Mouse (Mus musculus) liver, embryonic 16.5 days (tissue): Measurements from ENCODE around the gene Pip5k1a. TPM values are rescaled to one million over a fixed set of nuclear protein-coding genes. Genes with fewer than 3 reads are reported as not detected.
A peak's percentile ranks its signal among the peaks of the same experiment; 100 is the strongest.
"Not testable (repeated sequence)": the region's sequence is repeated elsewhere in the genome, so short reads cannot be mapped to it uniquely, and the experiment has no call there.

Experiments
- ATAC-seq: fragments of 200-750 bp; cut with Nextera tagmentation; 2 replicates; pipeline ENCODE4 v1.8.0; 2017; ENCODE audit warnings: low read depth, mild to moderate bottlenecking, moderate number of reproducible peaks, moderate library complexity
- H3K27ac ChIP-seq: fragments of 300-500 bp; sonication (generic); 2 replicates; pipeline ENCODE4 v1.5.1; 2014; ENCODE audit warnings: mild to moderate bottlenecking, low read length
- H3K27me3 ChIP-seq: fragments of 300-500 bp; sonication (generic); 2 replicates; pipeline ENCODE4 v1.6.1; 2014; ENCODE audit warnings: low read depth, low read length, mixed read lengths; ENCODE audit not compliant: control insufficient read depth, insufficient read depth
- H3K36me3 ChIP-seq: fragments of 300-500 bp; sonication (generic); 2 replicates; pipeline ENCODE4 v1.6.1; 2014; ENCODE audit warnings: mild to moderate bottlenecking; ENCODE audit not compliant: control insufficient read depth, insufficient read depth
- H3K4me1 ChIP-seq: fragments of 300-500 bp; sonication (generic); 2 replicates; pipeline ENCODE4 v1.6.1; 2014; ENCODE audit warnings: low read depth, low read length, mixed read lengths; ENCODE audit not compliant: control insufficient read depth
- H3K4me2 ChIP-seq: fragments of 300-500 bp; sonication (generic); 2 replicates; pipeline ENCODE4 v1.6.1; 2014; ENCODE audit warnings: low read depth, low read length, mixed read lengths
- H3K4me3 ChIP-seq: fragments of 300-500 bp; sonication (generic); 2 replicates; pipeline ENCODE4 v1.5.1; 2014; ENCODE audit warnings: low read depth, mild to moderate bottlenecking, low read length
- H3K9ac ChIP-seq: fragments of 300-500 bp; sonication (generic); 2 replicates; pipeline ENCODE4 v1.6.1; 2014; ENCODE audit warnings: low read depth, low read length
- H3K9me3 ChIP-seq: fragments of 300-500 bp; sonication (generic); replicated peaks from 2 replicates; pipeline ENCODE4 v1.6.1; 2016; ENCODE audit warnings: low read length; ENCODE audit not compliant: control insufficient read depth
- WGBS: fragments of 180-500 bp; shearing (Covaris S2); extraction: QIAGEN DNeasy Blood & Tissue Kit; methylation state at CpG from one replicate; pipeline ENCODE4 v1.1.7; 2014; ENCODE audit not compliant: insufficient replicate concordance; 5-methylcytosine and 5-hydroxymethylcytosine counted together
- polyA plus RNA-seq: library from polyadenylated mRNA; unstranded; fragments of >200 nt; fragmentation: Nextera tagmentation; extraction: Ambion mirVana; gene quantifications from 2 replicates; pipeline ENCODE4 v1.2.1, GENCODE M21; 2015

The Pip5k1a gene
- polyA plus RNA-seq, 1 experiment from 2014 or later: 8.9 TPM

DNA sequence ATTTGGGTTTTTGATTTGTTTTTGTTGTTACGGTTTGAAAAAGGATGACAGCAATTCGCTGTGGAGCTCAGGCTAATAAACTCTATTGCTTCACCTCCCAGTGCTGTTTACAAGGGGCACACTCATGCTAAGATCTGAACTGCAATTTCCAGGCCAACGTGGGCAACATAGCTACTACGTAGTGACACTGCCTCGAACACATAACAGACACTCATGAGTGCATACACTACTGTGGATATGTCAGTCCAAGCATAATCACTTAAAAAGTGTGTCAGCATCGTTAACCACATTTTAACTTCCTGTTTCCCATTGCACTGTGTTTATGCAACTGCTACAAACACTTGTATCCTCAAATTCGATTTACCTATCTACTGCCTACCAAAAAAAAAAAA lies 63.9 kb downstream of the Pip5k1a start:
- ATAC-seq: peak; percentile 8
- peaks cover 34% of the 10 kb centered on the region for H3K4me1 ChIP-seq
- H3K27ac ChIP-seq: peak overlapping the region; percentile 77
- WGBS: 6% methylated on average over 7 of the region's 7 CpGs
- no peaks in the 10 kb centered on the region for H3K27me3 ChIP-seq
- H3K4me2 ChIP-seq: peak overlapping the region; percentile 58
- peaks cover 5% of the 10 kb centered on the region; the same call in 1 of the 2 replicates for H3K36me3 ChIP-seq
- peak overlapping the region; percentile 94 for H3K9ac ChIP-seq
- no peaks in the 10 kb centered on the region for H3K9me3 ChIP-seq
- peak overlapping the region; percentile 97 for H3K4me3 ChIP-seq

DNA sequence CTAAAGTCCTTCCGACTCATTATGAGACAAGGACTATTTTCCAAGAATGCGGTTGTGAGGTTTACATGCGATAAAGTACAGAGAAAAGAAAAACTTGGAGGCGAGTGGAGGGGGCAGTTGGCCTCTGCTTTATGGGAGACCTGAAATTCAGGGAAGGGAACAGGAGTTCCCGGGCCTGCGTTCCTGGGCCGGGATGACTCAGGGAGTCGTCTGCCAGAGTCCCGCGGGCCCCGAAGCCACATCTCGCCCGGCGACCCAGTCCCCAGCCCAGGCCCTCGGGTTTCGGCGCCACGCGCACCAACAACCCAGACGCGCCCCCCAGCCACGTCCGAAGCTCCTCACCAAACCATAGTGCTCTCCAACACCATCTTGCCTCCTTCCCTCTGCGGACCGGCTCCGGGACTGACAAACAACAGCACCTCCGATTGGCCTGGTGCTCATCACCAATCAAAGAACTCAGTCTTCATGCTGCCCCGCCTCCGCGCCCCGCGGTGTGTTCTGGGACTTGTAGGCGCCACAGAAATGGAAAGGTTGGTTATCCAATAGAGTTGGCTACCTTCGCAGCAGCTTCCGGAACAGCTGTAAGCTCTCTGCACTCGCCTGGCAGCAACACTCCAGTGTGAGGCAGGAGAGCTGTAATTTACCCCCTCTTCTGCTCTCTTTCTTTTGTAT lies 64.4 kb downstream of the Pip5k1a start, which contains the start of gene Psmd4:
TSS of gene Psmd4 (minus strand) at position 449 of the 672 bp plus-strand sequence.
- H3K9me3 ChIP-seq: no peaks in the 10 kb centered on the region
- peak within 1 kb of the TSS; percentile 77 for H3K27ac ChIP-seq
- H3K4me1 ChIP-seq: peaks cover 33% of the 10 kb centered on the region
- under 1% methylated on average over 36 of the region's 36 CpGs for WGBS
- H3K4me3 ChIP-seq: peak within 1 kb of the TSS; percentile 97
- peaks cover 6% of the 10 kb centered on the region for H3K36me3 ChIP-seq
- H3K9ac ChIP-seq: peak within 1 kb of the TSS; percentile 94
- H3K27me3 ChIP-seq: no peaks in the 10 kb centered on the region
- peak within 1 kb of the TSS; percentile 86 for H3K4me2 ChIP-seq
- peak; percentile 99 for ATAC-seq

DNA sequence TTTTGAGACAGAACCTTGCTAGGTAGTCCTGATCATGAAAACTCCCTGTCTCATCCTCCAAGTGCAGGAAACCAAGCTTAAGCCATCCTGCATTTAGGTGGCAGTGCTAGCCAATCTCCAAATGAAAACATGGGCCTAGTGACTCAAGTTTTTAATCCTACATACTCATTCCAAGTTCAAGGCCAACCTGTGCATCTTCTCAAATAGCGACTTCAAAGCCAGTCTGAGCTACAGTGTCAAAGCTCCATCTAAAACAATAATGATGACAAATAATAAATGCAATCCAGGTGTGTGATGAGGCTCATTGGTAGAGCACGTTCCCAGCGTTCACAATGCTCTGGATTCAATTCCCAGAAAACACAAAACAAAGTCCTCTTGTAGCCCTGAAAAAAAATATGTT lies 65.1 kb downstream of the Pip5k1a start:
- Histone ChIP-seq H3K36me3 (peaks cover 10% of the 10 kb centered on the region), H3K4me3 (peak overlapping the region; percentile 97), H3K9ac (peak overlapping the region; percentile 94), H3K9me3 (no peaks in the 10 kb centered on the region), H3K27ac (peak overlapping the region; percentile 77), H3K27me3 (no peaks in the 10 kb centered on the region), H3K4me2 (peak overlapping the region; percentile 86), H3K4me1 (peaks cover 27% of the 10 kb centered on the region)
- ATAC-seq: no peak
- 8% methylated on average over 3 of the region's 3 CpGs for WGBS

DNA sequence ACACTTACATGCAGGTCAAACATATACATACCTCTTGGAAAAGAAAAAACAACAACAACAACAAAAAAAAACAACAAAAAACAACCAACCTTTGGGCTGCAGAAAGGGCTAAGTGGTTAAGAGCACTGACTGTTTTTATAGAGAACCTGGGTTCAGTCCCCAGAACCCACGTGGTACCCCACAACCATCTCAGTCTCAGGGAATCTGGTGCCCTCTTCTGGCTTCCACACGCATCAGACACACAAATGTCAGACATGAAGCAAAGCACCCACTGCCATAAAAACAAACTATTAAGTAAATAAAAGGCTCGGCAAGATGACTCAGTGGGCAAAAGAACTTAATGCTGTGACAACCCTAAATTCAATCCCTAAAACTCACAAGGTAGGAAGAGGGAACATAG lies 76.8 kb downstream of the Pip5k1a start:
- 64% methylated on average over 3 of the region's 3 CpGs for WGBS
- no peak for ATAC-seq
- peaks cover 15% of the 10 kb centered on the region for H3K4me1 ChIP-seq

DNA sequence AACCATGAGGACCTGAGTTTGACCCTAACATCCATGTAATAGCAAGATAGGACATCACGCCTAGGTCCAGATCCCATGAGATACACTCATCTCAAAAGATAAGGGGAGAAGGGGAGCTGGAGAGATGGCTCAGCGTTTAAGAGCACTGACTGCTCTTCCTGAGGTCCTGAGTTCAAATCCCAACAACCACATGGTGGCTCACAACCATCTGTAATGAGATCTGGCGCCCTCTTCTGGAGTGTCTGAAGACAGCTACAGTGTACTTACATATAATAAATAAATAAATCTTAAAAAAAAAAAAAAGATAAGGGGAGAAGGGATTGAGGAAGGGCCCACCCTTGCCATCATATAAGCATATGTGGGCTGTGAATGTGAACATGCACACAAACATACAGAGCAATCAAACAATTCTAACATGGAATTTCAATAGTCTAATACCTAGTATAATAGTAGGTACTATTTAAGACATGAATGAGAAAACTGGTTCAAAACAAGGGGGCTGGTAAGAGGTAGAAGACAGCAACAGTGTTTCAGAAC lies 77.4 kb downstream of the Pip5k1a start:
- not testable (repeated sequence) for H3K9me3 ChIP-seq, H3K4me2 ChIP-seq, H3K27me3 ChIP-seq, H3K27ac ChIP-seq, ATAC-seq, H3K9ac ChIP-seq, H3K4me3 ChIP-seq
- H3K36me3 ChIP-seq: peaks cover 32% of the 10 kb centered on the region
- 54% methylated on average over 3 of the region's 3 CpGs for WGBS
- peaks cover 20% of the 10 kb centered on the region for H3K4me1 ChIP-seq

More for the DNA sequence above, 76.8 kb downstream of the Pip5k1a start:
- Histone ChIP-seq H3K27ac (no peak overlapping the region), H3K9me3 (no peaks in the 10 kb centered on the region), H3K9ac (no peak overlapping the region), H3K36me3 (peaks cover 38% of the 10 kb centered on the region), H3K27me3 (no peaks in the 10 kb centered on the region), H3K4me2 (no peak overlapping the region), H3K4me3 (no peak overlapping the region)

DNA sequence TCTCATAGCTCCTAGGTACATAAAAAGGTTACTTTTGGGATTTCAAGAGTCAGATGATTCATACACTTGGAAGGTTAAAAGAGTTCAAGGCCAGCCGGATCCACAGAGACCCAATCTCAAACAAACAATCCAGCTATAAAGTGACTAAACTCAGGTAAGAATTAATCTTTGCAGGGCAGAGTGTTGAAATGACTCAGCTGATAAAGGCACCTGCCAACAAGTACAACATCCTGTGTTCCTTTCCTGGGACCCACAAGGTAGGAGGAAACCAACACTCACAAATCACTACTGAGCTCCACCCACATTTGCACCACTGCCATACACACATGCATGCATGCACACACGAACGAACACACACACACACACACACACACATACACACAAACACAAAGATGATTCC lies 78.1 kb downstream of the Pip5k1a start:
- H3K4me1 ChIP-seq: peaks cover 20% of the 10 kb centered on the region
- H3K4me3 ChIP-seq: no peak overlapping the region
- no peak overlapping the region for H3K9ac ChIP-seq
- 60% methylated on average over 3 of the region's 3 CpGs for whole genome bisulfite sequencing
- H3K9me3 ChIP-seq: no peaks in the 10 kb centered on the region
- H3K27me3 ChIP-seq: no peaks in the 10 kb centered on the region
- H3K36me3 ChIP-seq: peaks cover 26% of the 10 kb centered on the region
- H3K4me2 ChIP-seq: no peak overlapping the region
- no peak overlapping the region for H3K27ac ChIP-seq
- no peak for ATAC-seq

DNA sequence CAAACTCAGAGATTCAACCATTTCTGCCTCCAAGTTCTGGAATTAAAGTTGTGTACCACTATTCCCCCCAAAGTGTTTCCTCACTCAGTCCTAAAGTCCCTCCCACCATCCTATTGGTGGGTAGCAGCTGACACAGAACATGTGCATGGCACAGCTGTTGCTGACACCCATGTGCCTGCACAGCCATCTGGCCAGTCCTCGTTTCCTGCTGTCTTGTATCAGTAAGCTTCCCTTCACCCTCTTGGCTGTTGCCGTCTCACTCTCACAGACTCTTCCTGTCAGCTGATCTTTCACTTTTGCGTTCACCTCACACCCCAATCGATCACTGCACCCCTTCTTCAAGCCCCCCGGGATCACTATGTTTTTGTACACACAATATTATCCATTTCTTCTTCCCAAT lies 79.0 kb downstream of the Pip5k1a start:
- no peak overlapping the region for H3K27ac ChIP-seq
- H3K4me2 ChIP-seq: no peak overlapping the region
- H3K36me3 ChIP-seq: peaks cover 17% of the 10 kb centered on the region
- H3K4me1 ChIP-seq: peaks cover 20% of the 10 kb centered on the region
- no peak overlapping the region for H3K9ac ChIP-seq
- H3K4me3 ChIP-seq: no peak overlapping the region
- 20% methylated on average over 5 of the region's 5 CpGs for WGBS
- no peaks in the 10 kb centered on the region for H3K27me3 ChIP-seq
- 0 out of 2 replicates have a peak, but pooled peaks have one; percentile 10 for ATAC-seq
- no peaks in the 10 kb centered on the region for H3K9me3 ChIP-seq

DNA sequence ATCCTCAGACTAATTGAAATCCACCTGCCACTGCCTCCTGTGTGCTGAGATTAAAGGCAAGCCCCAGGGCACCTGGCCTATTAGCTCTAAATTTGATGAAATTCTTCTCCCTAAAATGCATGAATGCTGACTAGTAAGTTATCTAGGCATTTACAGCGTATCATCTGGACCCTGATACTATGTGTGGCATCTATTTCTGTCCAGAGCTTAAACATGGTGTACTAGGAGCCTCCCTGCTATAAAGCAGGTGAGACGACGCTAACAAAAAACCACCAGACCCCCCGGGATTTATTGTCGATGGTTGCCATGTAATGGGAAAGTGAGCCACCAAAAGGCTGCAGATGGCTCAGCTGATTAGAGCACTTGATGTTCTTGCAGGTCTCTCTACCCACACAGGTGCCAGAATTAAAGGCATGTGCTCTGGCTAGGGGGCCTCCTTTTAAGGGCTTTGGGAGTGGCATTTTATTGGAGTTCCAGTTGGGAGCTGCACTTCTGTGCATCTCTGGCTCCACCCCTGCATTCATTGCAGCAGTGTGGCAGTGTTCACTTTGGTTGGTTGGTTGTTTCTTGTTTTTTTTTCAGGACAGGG lies 79.6 kb downstream of the Pip5k1a start:
- 49% methylated on average over 5 of the region's 5 CpGs for WGBS
- H3K9ac ChIP-seq: no peak overlapping the region
- no peak for ATAC-seq
- no peaks in the 10 kb centered on the region for H3K27me3 ChIP-seq
- H3K36me3 ChIP-seq: peaks cover 13% of the 10 kb centered on the region
- H3K4me2 ChIP-seq: no peak overlapping the region
- no peaks in the 10 kb centered on the region for H3K9me3 ChIP-seq
- H3K4me1 ChIP-seq: peaks cover 20% of the 10 kb centered on the region
- H3K4me3 ChIP-seq: no peak overlapping the region
- H3K27ac ChIP-seq: no peak overlapping the region

DNA sequence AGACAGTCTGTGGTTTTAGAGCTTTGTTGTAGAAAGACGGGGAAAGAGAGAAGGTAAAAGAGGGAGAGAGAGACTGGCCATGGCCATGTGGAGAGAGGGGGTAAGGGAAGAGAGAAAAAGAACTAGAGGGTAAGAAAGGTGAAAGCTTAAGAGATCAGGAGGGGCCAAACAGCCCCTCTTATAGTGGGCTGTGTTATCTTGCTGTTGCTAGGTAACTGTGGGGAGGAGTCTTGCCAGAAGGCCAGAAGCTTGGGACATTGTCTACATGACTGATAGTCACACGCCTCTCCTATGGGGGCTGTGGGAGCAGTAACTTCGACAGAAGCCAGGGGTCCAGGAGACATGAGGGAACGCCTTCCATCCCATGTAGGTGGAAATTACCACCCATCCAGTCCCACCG lies 81.5 kb downstream of the Pip5k1a start:
- Histone ChIP-seq H3K36me3 (no peaks in the 10 kb centered on the region; the same call in 1 of the 2 replicates), H3K4me2 (no peak overlapping the region), H3K9ac (no peak overlapping the region), H3K4me3 (no peak overlapping the region), H3K27ac (no peak overlapping the region), H3K27me3 (no peaks in the 10 kb centered on the region), H3K4me1 (peaks cover 20% of the 10 kb centered on the region), H3K9me3 (no peaks in the 10 kb centered on the region)
- no peak for ATAC-seq
- WGBS: 32% methylated on average over 5 of the region's 5 CpGs
